Mouse (Mus musculus): ENCODE measurements around the gene Nid1.

The Nid1 gene

GRCm38 (mm10) chr13:13489861-13490260, 52.5 kb downstream of the Nid1 start:
- DNase-seq (ENCODE audit: low spot score), result no peak

DNA sequence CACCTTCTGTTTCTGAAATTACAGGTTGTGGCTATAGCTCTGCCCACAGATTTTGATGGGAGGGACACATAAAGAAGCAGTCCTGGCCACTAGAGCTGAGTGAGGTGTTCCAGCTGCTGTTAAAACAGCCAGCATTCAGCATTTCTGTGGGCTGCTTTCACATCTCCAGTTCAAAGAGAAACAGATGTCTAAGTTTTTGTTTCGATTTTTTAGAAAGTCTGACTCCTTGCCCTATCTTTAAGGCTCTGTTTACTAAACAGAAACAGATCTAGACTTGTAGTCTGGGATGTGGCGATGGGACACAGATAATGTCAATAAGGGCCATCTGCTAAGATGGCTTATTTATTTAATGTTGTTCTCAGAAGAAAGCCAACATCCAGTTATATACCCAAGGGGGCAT, 54.8 kb downstream of the Nid1 start:
- no peak for DNase-seq (ENCODE audit: low spot score)

DNA sequence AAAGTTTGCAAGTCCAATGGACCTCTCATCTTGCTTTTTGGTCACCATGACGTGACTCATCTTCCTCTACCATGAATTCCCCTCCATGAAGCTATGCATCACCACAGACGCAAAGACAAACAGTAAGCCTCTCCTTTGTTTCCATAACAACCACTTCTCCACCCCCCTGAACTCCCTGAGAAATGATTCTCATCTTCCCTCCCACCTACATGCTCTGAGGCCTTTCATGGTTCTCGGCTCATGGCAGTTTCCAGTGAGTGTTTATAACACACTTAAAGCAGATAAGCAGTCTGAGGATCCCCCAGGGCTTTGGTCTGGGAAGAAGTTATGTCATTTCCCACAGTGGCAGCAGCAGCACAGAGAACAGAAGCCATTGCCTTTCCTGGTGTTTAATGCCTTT, 56.2 kb downstream of the Nid1 start:
- DNase-seq (ENCODE audit: low spot score), result no peak

DNA sequence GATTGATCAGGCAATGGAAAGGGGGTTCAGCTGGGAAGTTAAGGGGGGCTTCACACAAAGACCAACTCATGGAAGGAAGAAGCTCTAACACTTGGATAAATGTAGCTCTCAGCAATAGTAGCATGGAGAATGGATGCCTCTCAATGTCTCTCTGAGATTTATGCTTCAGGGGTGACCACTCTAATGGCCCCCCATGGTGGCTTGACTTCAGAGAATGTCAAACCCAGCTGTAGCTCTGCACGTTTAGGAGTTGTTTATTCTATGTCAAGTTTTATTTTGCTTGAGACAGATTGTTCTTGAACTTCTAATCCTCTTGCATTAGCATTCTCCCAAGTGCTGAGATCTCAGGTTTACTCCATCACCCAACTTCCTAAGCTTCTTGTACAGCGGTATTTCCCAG, 60.7 kb downstream of the Nid1 start:
- no peak for DNase-seq (ENCODE audit: low spot score)

DNA sequence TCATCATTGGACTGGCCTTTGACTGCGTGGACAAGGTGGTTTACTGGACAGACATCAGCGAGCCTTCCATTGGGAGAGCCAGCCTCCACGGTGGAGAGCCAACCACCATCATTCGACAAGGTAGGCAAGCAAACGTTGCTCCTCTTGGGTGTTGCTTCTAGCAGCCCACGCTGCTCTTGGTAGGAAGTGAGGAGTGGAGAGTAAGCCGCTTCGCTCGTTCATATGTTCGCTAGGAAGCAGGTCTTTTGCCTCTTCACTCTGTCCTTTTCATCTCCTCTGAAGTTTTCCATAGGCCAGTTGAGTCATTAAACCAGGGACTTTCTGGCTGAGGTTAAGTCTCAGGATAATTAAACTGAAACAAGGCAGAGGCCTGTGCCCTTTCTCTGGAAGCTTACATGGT, 65.1 kb downstream of the Nid1 start:
- no peak for DNase-seq (ENCODE audit: low spot score)

DNA sequence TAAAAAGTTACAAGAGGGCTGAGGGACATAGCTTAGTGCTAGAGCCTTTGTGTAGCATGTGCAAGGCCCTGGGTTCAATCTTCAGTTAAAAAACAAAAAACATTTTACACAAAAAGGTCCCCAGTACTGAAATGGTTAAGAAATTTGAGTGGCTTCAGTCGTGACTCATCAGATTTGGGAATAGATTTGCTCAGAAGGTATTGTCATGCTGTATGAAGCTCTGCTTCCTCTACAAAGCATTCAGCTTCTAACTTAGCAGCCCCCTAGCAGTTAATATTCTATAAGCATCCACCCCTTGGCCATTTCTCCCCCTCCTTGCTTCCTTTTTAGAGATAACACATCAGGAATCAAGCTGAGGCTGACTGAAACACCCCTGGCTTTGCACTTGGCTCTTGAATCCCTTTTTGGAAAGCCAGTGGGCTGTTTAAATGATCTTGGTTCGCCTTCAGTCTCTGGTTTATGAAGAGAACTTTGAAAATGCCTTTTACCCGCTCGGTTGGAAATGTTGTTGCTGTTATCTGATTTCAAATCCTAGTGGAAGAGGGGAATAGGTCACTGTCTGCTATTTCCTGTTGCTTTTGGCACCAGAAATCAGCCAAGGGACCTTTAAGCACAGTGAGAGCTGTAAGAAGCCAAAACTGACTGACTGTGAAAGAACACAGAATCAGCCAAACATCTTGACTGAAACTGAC, 66.5 kb downstream of the Nid1 start:
- DNase-seq (ENCODE audit: low spot score), result no peak

- no peak for DNase-seq (ENCODE audit: low spot score)
Measured at GRCm38 (mm10) chr13:13505063-13505462, 67.7 kb downstream of the Nid1 start.

GRCm38 (mm10) chr13:13506556-13506955, 69.2 kb downstream of the Nid1 start:
- DNase-seq (ENCODE audit: low spot score), result no peak

- DNase-seq (ENCODE audit: low spot score), result no peak
Measured at GRCm38 (mm10) chr13:13514861-13515260, 77.5 kb downstream of the Nid1 start.

- peak; percentile 90 for DNase-seq (ENCODE audit: low spot score)
Measured at GRCm38 (mm10) chr13:13516376-13517225, 79.2 kb downstream of the Nid1 start.

DNA sequence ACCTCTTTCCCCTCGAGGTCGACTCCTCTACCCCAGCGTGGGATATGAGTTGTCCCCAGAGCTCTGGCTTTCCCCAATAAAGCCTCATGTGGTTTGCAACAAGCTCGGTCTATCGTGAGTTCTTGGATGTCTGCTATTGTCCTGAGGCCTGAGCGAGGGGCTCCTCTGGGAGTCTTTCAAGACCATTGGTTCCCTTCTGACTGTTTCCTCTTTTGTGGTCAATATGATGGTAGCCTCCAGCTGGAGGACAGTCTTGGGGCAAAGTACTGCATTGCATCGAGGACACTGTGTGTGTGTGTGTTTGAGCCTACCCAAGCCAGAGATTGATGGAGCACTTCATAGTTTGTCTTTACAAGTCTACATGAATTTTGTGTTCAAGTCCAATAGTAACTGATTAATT, 80.8 kb downstream of the Nid1 start:
- DNase-seq (ENCODE audit: low spot score), result no peak

DNA sequence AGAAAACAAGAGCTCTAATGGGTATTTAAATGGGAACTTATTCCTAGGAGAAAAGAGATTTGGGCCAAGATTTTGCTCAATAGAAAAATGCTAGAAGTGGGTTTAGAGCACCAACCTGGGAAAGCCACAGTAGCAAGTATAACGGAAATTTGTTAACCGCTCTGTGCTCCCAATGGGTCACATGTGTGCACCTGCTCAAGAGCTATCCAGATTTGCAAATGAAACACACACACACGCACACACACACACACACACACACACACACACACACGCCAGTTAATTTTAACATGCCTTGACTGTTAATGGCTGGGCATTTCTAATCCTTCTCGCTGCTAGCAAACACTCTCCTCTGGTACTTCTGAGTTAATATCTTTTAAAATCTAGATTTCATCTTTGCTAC, 83.1 kb downstream of the Nid1 start:
- DNase-seq (ENCODE audit: low spot score), result no peak

DNA sequence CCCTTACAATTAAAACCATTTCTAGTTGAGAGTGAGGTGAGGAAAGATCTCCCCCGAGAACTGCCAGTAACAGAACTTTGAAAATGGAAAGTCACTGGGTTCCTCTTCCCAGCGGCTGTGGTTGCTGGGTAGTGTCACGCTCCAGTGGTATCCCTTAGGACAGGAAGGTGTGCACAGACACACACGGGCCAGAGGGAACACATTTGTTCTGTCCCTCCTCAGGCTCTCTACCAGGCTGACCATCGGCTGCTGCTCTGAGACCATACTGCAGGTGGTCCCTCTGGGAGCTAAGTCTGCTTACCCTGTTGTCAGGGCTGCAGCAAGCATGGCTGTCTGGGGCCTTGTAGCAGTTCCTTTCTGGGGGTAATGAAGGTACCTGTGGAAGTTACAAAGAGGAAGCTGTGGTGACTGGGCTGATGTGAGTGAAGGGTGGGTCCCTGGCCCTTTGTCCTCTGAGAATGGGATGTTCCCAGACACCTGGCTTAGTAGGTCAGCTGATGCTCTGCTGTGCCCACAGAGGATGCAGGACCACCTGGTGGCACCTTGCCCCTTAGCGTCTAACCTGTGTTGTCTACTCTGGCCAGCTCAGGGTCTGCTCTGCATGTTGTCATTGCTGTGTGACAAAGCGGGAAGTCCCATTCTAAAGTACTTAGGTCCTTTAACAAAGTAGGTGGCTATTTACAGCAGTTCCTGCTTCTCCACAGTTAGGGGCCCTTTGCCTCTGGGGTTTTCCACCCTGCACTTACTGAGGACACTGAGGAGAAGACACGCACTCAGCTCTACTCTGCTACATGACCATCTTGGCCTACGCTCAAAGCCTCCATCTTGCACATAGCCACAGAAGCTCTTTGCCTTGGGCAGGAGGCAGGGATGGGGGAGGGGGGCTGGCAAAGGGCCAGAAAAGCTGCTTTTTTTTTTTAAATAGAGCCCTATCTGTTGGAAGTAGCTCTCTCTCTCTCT, 86.6 kb downstream of the Nid1 start:
- no peak for DNase-seq (ENCODE audit: low spot score)

- no peak for DNase-seq (ENCODE audit: low spot score)
Measured at GRCm38 (mm10) chr13:13525205-13525604, 87.9 kb downstream of the Nid1 start.

GRCm38 (mm10) chr13:13525877-13526276, 88.5 kb downstream of the Nid1 start:
- DNase-seq (ENCODE audit: low spot score), result no peak

GRCm38 (mm10) chr13:13529115-13529542, 91.8 kb downstream of the Nid1 start:
- no peak for DNase-seq (ENCODE audit: low spot score)

GRCm38 (mm10) chr13:13530913-13531312, 93.6 kb downstream of the Nid1 start:
- no peak for DNase-seq (ENCODE audit: low spot score)

DNA sequence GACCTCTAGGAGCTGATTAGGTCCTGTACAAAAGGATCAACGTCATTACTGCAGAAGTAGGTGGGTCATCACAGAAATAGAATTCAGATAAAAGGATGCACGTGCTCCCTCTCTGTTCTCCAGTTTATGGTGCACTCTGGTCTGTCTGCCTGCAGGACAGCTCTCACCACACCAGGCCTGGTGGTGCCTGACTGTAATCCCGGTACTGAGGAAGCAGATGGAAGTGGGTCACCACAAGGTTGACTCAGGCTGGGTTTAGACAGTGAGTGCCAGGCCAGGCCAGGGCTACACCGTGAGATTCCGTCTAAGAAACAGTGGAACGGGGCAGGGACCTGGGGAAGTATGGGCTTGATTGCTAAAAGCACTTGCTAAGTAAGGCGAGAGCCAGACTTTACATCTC, 94.6 kb downstream of the Nid1 start:
- no peak for DNase-seq (ENCODE audit: low spot score)

GRCm38 (mm10) chr13:13536555-13536954, 99.2 kb downstream of the Nid1 start:
- no peak for DNase-seq (ENCODE audit: low spot score)

GRCm38 (mm10) chr13:13537272-13538015, 100.1 kb downstream of the Nid1 start:
- no peak for DNase-seq (ENCODE audit: low spot score)

- peak; percentile 15 for DNase-seq (ENCODE audit: low spot score)
Measured at GRCm38 (mm10) chr13:13538585-13539300, 101.4 kb downstream of the Nid1 start.
